Mouse (Mus musculus) limb, embryonic 15.5 days (tissue): ENCODE results near the gene Lmx1a. TPM values are rescaled to one million over a fixed set of nuclear protein-coding genes. Genes with fewer than 3 reads are reported as not detected.

Experiments
- ATAC-seq: fragments of 200-750 bp; cut with Nextera tagmentation; 2 replicates; pipeline ENCODE4 v1.8.0; 2017; ENCODE audit warnings: low read depth, moderate TSS enrichment; ENCODE audit not compliant: insufficient number of reproducible peaks, low FRiP score, low TSS enrichment
- H3K27ac ChIP-seq: fragments of 300-500 bp; sonication (generic); 2 replicates; pipeline ENCODE4 v1.5.1; 2015; ENCODE audit warnings: moderate library complexity, mild to moderate bottlenecking, inconsistent platforms
- H3K27me3 ChIP-seq: fragments of 300-500 bp; sonication (generic); 2 replicates; pipeline ENCODE4 v1.6.1; 2015; ENCODE audit warnings: inconsistent platforms
- H3K36me3 ChIP-seq: fragments of 300-500 bp; sonication (generic); 2 replicates; pipeline ENCODE4 v1.6.1; 2015; ENCODE audit warnings: inconsistent platforms
- H3K4me1 ChIP-seq: fragments of 300-500 bp; sonication (generic); 2 replicates; pipeline ENCODE4 v1.6.1; 2015; ENCODE audit warnings: inconsistent platforms
- H3K4me2 ChIP-seq: fragments of 300-500 bp; sonication (generic); 2 replicates; pipeline ENCODE4 v1.6.1; 2015; ENCODE audit warnings: mild to moderate bottlenecking, inconsistent platforms
- H3K4me3 ChIP-seq: fragments of 300-500 bp; sonication (generic); 2 replicates; pipeline ENCODE4 v1.5.1; 2015; ENCODE audit warnings: mild to moderate bottlenecking, inconsistent platforms
- H3K9ac ChIP-seq: fragments of 300-500 bp; sonication (generic); 2 replicates; pipeline ENCODE4 v1.6.1; 2015; ENCODE audit warnings: inconsistent platforms
- H3K9me3 ChIP-seq: fragments of 300-500 bp; sonication (generic); 2 replicates; pipeline ENCODE4 v1.6.1; 2016; ENCODE audit warnings: inconsistent platforms
- WGBS: fragments of 180-500 bp; shearing (Covaris S2); methylation state at CpG from one replicate; pipeline ENCODE4 v1.1.7; 2015; 5-methylcytosine and 5-hydroxymethylcytosine counted together
- polyA plus RNA-seq: library from polyadenylated mRNA; unstranded; fragments of >200 nt; fragmentation: Nextera tagmentation; extraction: Ambion mirVana; gene quantifications from 2 replicates; pipeline ENCODE4 v1.2.1, GENCODE M21; 2015

The Lmx1a gene
- polyA plus RNA-seq: 0.56 and 0.61 TPM in 2 replicates

- H3K9me3 ChIP-seq: no peaks in the 10 kb centered on the region
- no peaks in the 10 kb centered on the region for H3K36me3 ChIP-seq
- no peak for ATAC-seq
- peaks cover 81% of the 10 kb centered on the region for H3K27me3 ChIP-seq
- peak within 1 kb of the TSS; percentile 97 for H3K4me2 ChIP-seq
- peak within 1 kb of the TSS; percentile 53 for H3K4me3 ChIP-seq
- peak within 1 kb of the TSS; percentile 26 for H3K9ac ChIP-seq
- 0% methylated on average over 3 of the region's 3 CpGs for WGBS
- H3K4me1 ChIP-seq: peaks cover 32% of the 10 kb centered on the region
- H3K27ac ChIP-seq: no peak within 1 kb of the TSS
Observed at GRCm38 (mm10) chr1:167689232-167689261, at the start of gene Lmx1a. Gene Lmx1a, plus strand, starts transcription at chr1:167689237.

GRCm38 (mm10) chr1:167644866-167645537 is 44.0 kb upstream of the Lmx1a start:
- peaks cover 13% of the 10 kb centered on the region for H3K27me3 ChIP-seq
- 14% methylated on average over 16 of the region's 16 CpGs for WGBS
- no peaks in the 10 kb centered on the region for H3K9me3 ChIP-seq
- peak; percentile 56; the same call in 1 of the 2 replicates for ATAC-seq
- no peak overlapping the region for H3K27ac ChIP-seq
- no peaks in the 10 kb centered on the region for H3K36me3 ChIP-seq
- 0 out of 2 replicates have a peak overlapping the region, but pooled peaks have one; percentile 25 for H3K4me2 ChIP-seq
- H3K4me1 ChIP-seq: peaks cover 16% of the 10 kb centered on the region
- H3K9ac ChIP-seq: no peak overlapping the region
- no peak overlapping the region for H3K4me3 ChIP-seq

- H3K36me3 ChIP-seq: no peaks in the 10 kb centered on the region
- H3K27ac ChIP-seq: peak overlapping the region; percentile 48
Observed at GRCm38 (mm10) chr1:167648670-167649069, 40.4 kb upstream of the Lmx1a start.

GRCm38 (mm10) chr1:167649122-167649633 is 39.9 kb upstream of the Lmx1a start:
- Histone ChIP-seq H3K9ac (no peak overlapping the region), H3K4me2 (no peak overlapping the region), H3K27me3 (no peaks in the 10 kb centered on the region; the same call in 1 of the 2 replicates), H3K9me3 (no peaks in the 10 kb centered on the region), H3K4me1 (peaks cover 16% of the 10 kb centered on the region), H3K27ac (0 out of 2 replicates have a peak overlapping the region, but pooled peaks have one; percentile 5), H3K36me3 (no peaks in the 10 kb centered on the region), H3K4me3 (no peak overlapping the region)
- WGBS: 36% methylated on average over 11 of the region's 11 CpGs
- ATAC-seq: no peak

More at GRCm38 (mm10) chr1:167648670-167649069, 40.4 kb upstream of the Lmx1a start:
- Histone ChIP-seq H3K4me3 (no peak overlapping the region), H3K27me3 (peaks cover 1% of the 10 kb centered on the region), H3K4me2 (no peak overlapping the region), H3K9me3 (no peaks in the 10 kb centered on the region), H3K4me1 (peaks cover 16% of the 10 kb centered on the region), H3K9ac (no peak overlapping the region)
- no peak for ATAC-seq
- 26% methylated on average over 3 of the region's 3 CpGs for WGBS

- no peak overlapping the region for H3K27ac ChIP-seq
- WGBS: 91% methylated on average over 2 of the region's 2 CpGs
- H3K4me2 ChIP-seq: no peak overlapping the region
- 0 out of 2 replicates have a peak, but pooled peaks cover 8% of the 10 kb centered on the region for H3K27me3 ChIP-seq
- peaks cover 6% of the 10 kb centered on the region; the same call in 1 of the 2 replicates for H3K4me1 ChIP-seq
- no peak overlapping the region for H3K4me3 ChIP-seq
- no peak for ATAC-seq
- no peaks in the 10 kb centered on the region for H3K36me3 ChIP-seq
- no peaks in the 10 kb centered on the region for H3K9me3 ChIP-seq
- no peak overlapping the region for H3K9ac ChIP-seq
Observed at GRCm38 (mm10) chr1:167652336-167652735, 36.7 kb upstream of the Lmx1a start.

- WGBS: 88% methylated on average over 3 of the region's 3 CpGs
- H3K27me3 ChIP-seq: peaks cover 44% of the 10 kb centered on the region
- no peak overlapping the region for H3K4me3 ChIP-seq
- H3K4me2 ChIP-seq: no peak overlapping the region
- peaks cover 20% of the 10 kb centered on the region for H3K4me1 ChIP-seq
- no peak overlapping the region for H3K27ac ChIP-seq
- H3K36me3 ChIP-seq: no peaks in the 10 kb centered on the region
- ATAC-seq: no peak
- H3K9ac ChIP-seq: no peak overlapping the region
- no peaks in the 10 kb centered on the region for H3K9me3 ChIP-seq
Observed at GRCm38 (mm10) chr1:167659065-167659464, 30.0 kb upstream of the Lmx1a start.

GRCm38 (mm10) chr1:167660521-167661101 is 28.4 kb upstream of the Lmx1a start:
- Histone ChIP-seq H3K27ac (peak overlapping the region; percentile 54), H3K9ac (no peak overlapping the region)
- WGBS: under 1% methylated on average over 21 of the region's 21 CpGs

GRCm38 (mm10) chr1:167661123-167661522 is 27.9 kb upstream of the Lmx1a start:
- peak overlapping the region; percentile 29 for H3K27ac ChIP-seq
- no peaks in the 10 kb centered on the region for H3K36me3 ChIP-seq
- H3K4me2 ChIP-seq: peak overlapping the region; percentile 53
- ATAC-seq: peak; percentile 61
- H3K4me3 ChIP-seq: peak overlapping the region; percentile 27
- no peak overlapping the region for H3K9ac ChIP-seq
- no peaks in the 10 kb centered on the region for H3K9me3 ChIP-seq
- peaks cover 20% of the 10 kb centered on the region for H3K4me1 ChIP-seq
- H3K27me3 ChIP-seq: peaks cover 51% of the 10 kb centered on the region
- 1% methylated on average over 19 of the region's 19 CpGs for WGBS

More at GRCm38 (mm10) chr1:167660521-167661101, 28.4 kb upstream of the Lmx1a start:
- ATAC-seq: peak; percentile 76
- peaks cover 20% of the 10 kb centered on the region for H3K4me1 ChIP-seq
- peaks cover 51% of the 10 kb centered on the region for H3K27me3 ChIP-seq
- H3K9me3 ChIP-seq: no peaks in the 10 kb centered on the region
- H3K4me3 ChIP-seq: peak overlapping the region; percentile 27
- H3K4me2 ChIP-seq: peak overlapping the region; percentile 53
- H3K36me3 ChIP-seq: no peaks in the 10 kb centered on the region

- H3K27me3 ChIP-seq: peaks cover 42% of the 10 kb centered on the region
- H3K36me3 ChIP-seq: no peaks in the 10 kb centered on the region
- no peak overlapping the region for H3K9ac ChIP-seq
- no peak overlapping the region for H3K4me2 ChIP-seq
- peaks cover 20% of the 10 kb centered on the region for H3K4me1 ChIP-seq
- H3K27ac ChIP-seq: no peak overlapping the region
- 53% methylated on average over 5 of the region's 5 CpGs for WGBS
- H3K9me3 ChIP-seq: no peaks in the 10 kb centered on the region
- no peak for ATAC-seq
- no peak overlapping the region for H3K4me3 ChIP-seq
Observed at GRCm38 (mm10) chr1:167663136-167663535, 25.9 kb upstream of the Lmx1a start.

GRCm38 (mm10) chr1:167669796-167670195 is 19.2 kb upstream of the Lmx1a start:
- H3K27ac ChIP-seq: no peak overlapping the region
- WGBS: 27% methylated on average over 6 of the region's 6 CpGs
- no peak overlapping the region for H3K4me2 ChIP-seq
- H3K9me3 ChIP-seq: no peaks in the 10 kb centered on the region
- peaks cover 8% of the 10 kb centered on the region; the same call in 1 of the 2 replicates for H3K4me1 ChIP-seq
- no peaks in the 10 kb centered on the region for H3K36me3 ChIP-seq
- H3K4me3 ChIP-seq: no peak overlapping the region
- H3K9ac ChIP-seq: no peak overlapping the region
- H3K27me3 ChIP-seq: peaks cover 65% of the 10 kb centered on the region
- no peak for ATAC-seq

- H3K4me3 ChIP-seq: no peak overlapping the region
- WGBS: 16% methylated on average over 17 of the region's 17 CpGs
- no peak overlapping the region for H3K27ac ChIP-seq
- peak overlapping the region; percentile 17; the same call in 1 of the 2 replicates for H3K4me2 ChIP-seq
- H3K9me3 ChIP-seq: no peaks in the 10 kb centered on the region
- peaks cover 76% of the 10 kb centered on the region for H3K27me3 ChIP-seq
- peaks cover 8% of the 10 kb centered on the region; the same call in 1 of the 2 replicates for H3K4me1 ChIP-seq
- no peaks in the 10 kb centered on the region for H3K36me3 ChIP-seq
- no peak for ATAC-seq
- H3K9ac ChIP-seq: no peak overlapping the region
Observed at GRCm38 (mm10) chr1:167672433-167672987, 16.5 kb upstream of the Lmx1a start.

GRCm38 (mm10) chr1:167679061-167679460 is 10.0 kb upstream of the Lmx1a start:
- no peaks in the 10 kb centered on the region for H3K4me1 ChIP-seq
- H3K4me3 ChIP-seq: no peak overlapping the region
- H3K36me3 ChIP-seq: no peaks in the 10 kb centered on the region
- peaks cover 32% of the 10 kb centered on the region for H3K27me3 ChIP-seq
- H3K9ac ChIP-seq: no peak overlapping the region
- H3K27ac ChIP-seq: no peak overlapping the region
- no peak overlapping the region for H3K4me2 ChIP-seq
- WGBS: 95% methylated on average over 6 of the region's 6 CpGs
- ATAC-seq: no peak
- H3K9me3 ChIP-seq: no peaks in the 10 kb centered on the region
